ENCODE assay signal across 29 mouse cellular contexts in the genomic region with DNA sequence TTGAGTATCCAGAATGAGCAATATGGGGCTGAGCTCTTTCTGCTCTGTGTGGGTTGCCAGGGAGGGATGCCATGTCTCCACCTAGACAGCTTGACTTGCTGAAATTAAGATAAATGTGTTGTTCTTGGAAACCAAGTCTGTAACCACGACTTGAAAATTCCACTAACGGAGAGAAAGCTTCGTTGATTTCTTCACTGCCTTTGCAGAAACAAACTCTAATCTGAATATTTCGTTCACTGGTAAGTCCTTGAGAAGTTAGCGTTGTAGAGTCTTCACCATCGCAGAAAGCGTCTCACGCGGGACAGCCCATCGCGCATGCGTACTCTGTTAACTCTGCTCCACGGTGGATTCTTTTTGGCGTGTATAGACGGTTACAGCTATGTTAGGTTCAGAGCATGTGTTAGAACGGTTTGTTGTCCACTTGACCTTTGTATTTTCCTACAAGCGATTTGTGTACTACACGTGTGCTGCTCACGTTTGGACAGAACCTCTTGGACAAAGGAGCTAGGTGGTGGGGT. TPM values are rescaled to one million over a fixed set of nuclear protein-coding genes. Genes with fewer than 3 reads are reported as not detected.
DNase-seq lines count a peak whose midpoint lies in the region; ATAC-seq and TF ChIP-seq lines count a peak whose summit lies in the region.
"Had no signal": no experiment of that assay in that cellular context is flagged by ENCODE, and none has a peak within 500 bp of the region (broad histone marks: within the 10 kb centered on the region; RNA-seq: fewer than 3 reads in every experiment).

No protein-coding gene starts in this region.

- no peak for TF ChIP-seq CTCF in testis, adult 2 months (IDR thresholded peaks at IDR 0.05; ENCODE audit: control insufficient read depth, insufficient read depth, insufficient replicate concordance, low read depth, low read length)

- H3K36me3 ChIP-seq in testis, adult 2 months (ENCODE audit: control insufficient read depth, insufficient read depth, low read length) = no peaks in the 10 kb centered on the region
- H3K36me3 ChIP-seq in heart, embryonic 10.5 days = no peaks in the 10 kb centered on the region
- H3K36me3 ChIP-seq: embryonic facial prominence, embryonic 15.5 days; forebrain, embryonic 10.5 days; hindbrain, embryonic 12.5 days; limb, embryonic 12.5 days; lung, embryonic 15.5 days had no signal

- WGBS in heart, embryonic 10.5 days = 83% methylated on average over 19 of the region's 19 CpGs

- peak overlapping the region; percentile 44; the same call in 1 of the 2 replicates for H3K27ac ChIP-seq in testis, adult 2 months (ENCODE audit: control insufficient read depth, insufficient read depth, low read depth, low read length)
- no peak overlapping the region for H3K27ac ChIP-seq in heart, embryonic 10.5 days
- H3K27ac ChIP-seq: embryonic facial prominence, embryonic 15.5 days; forebrain, embryonic 10.5 days; heart, adult 2 months; hindbrain, embryonic 12.5 days; limb, embryonic 12.5 days; liver, embryonic 14.5 days; lung, embryonic 15.5 days had no signal

- H3K4me3 ChIP-seq in testis, adult 2 months (ENCODE audit: control insufficient read depth, low read depth, low read length) = peak overlapping the region; percentile 58
- no peak overlapping the region for H3K4me3 ChIP-seq in heart, embryonic 10.5 days
- H3K4me3 ChIP-seq: embryonic facial prominence, embryonic 15.5 days; forebrain, embryonic 10.5 days; heart, adult 2 months; hindbrain, embryonic 12.5 days; limb, embryonic 12.5 days; lung, embryonic 15.5 days had no signal

- no peaks in the 10 kb centered on the region for H3K27me3 ChIP-seq in testis, adult 2 months (ENCODE audit: control insufficient read depth, insufficient read depth, low read length)
- H3K27me3 ChIP-seq in heart, embryonic 10.5 days (ENCODE audit: insufficient read depth, poor library complexity, severe bottlenecking) = peaks cover 44% of the 10 kb centered on the region
- H3K27me3 ChIP-seq: embryonic facial prominence, embryonic 15.5 days; Patski had no signal

- peaks cover 7% of the 10 kb centered on the region for H3K4me1 ChIP-seq in testis, adult 2 months (ENCODE audit: control insufficient read depth, insufficient read depth, low read length)
- peaks cover 14% of the 10 kb centered on the region for H3K4me1 ChIP-seq in heart, embryonic 10.5 days

- ATAC-seq in frontal cortex, adult (ENCODE audit: low TSS enrichment) = peak; percentile 65
- ATAC-seq: activated CD4-positive, CD25-positive, alpha-beta regulatory T cell, adult 4 months; Patski had no signal

- TF ChIP-seq POLR2A in testis, adult 2 months (IDR thresholded peaks at IDR 0.05; ENCODE audit: control insufficient read depth, low read depth, low read length) = peak; percentile 57; the same call in 1 of the 2 replicates

- no peaks in the 10 kb centered on the region for H3K9me3 ChIP-seq in heart, embryonic 10.5 days
- H3K9me3 ChIP-seq: embryonic facial prominence, embryonic 15.5 days; forebrain, embryonic 10.5 days; hindbrain, embryonic 12.5 days; limb, embryonic 12.5 days; lung, embryonic 15.5 days had no signal

- DNase-seq in frontal cortex, postnatal 25 days (ENCODE audit: low spot score in 2 of 2) = no peak
- DNase-seq in testis, postnatal 14 days (ENCODE audit: low spot score) = no peak
- peak; percentile 49 for DNase-seq in brain, adult 2 months (ENCODE audit: low read depth, low spot score)
- peak; percentile 48 to 67 for DNase-seq in thymus, postnatal 36 days
- no peak for DNase-seq in heart, adult 9 months (ENCODE audit: low spot score in 2 of 2)
- DNase-seq in heart, embryonic 10.5 days (ENCODE audit: low spot score) = no peak
- DNase-seq: adrenal gland, postnatal 14 days; cerebellum, adult 18-20 months; cerebellum, postnatal 25 days; gastrocnemius, postnatal 10 days; heart, adult 2 months; heart, postnatal 14 days; kidney, adult 9 months; kidney, postnatal 36 days; layer of hippocampus, adult 9-11 months; lung, postnatal 4 days; retina, postnatal 1 day had no signal

RNA-seq across cellular contexts. Expression of gene Fam169b, which starts 6.8 kb away (rescaled TPM):
- 0.63 and 0.78 TPM in 2 replicates for polyA plus RNA-seq in testis, adult 2 months (2012; rRNA removed)
- 0.19 and 0.28 TPM in 2 replicates for polyA plus RNA-seq in heart, embryonic 10.5 days (2016; fragmentation: Nextera tagmentation; extraction: Ambion mirVana)

RNA-seq across cellular contexts. Expression of gene Pgpep1l, which starts 16.4 kb away (rescaled TPM):
- 0.11 and 0.51 TPM in 2 replicates for polyA plus RNA-seq in testis, adult 2 months (2012; rRNA removed)
- not detected in 2 replicates for polyA plus RNA-seq in heart, embryonic 10.5 days (2016; fragmentation: Nextera tagmentation; extraction: Ambion mirVana)
- polyA plus RNA-seq: embryonic facial prominence, embryonic 15.5 days; forebrain, embryonic 10.5 days; hindbrain, embryonic 12.5 days; intestine, embryonic 14.5 days; limb, embryonic 12.5 days; liver, embryonic 14.5 days; lung, embryonic 15.5 days; neural tube, embryonic 11.5 days; Patski had no signal

Comparison
In these comparisons a context has a peak if more than half of its experiments do, and no peak if none do; other contexts are left out.
1. DNase-seq: peak in brain, adult 2 months (single experiment) and thymus, postnatal 36 days (2 of 2); none in frontal cortex, postnatal 25 days (0 of 2), testis, postnatal 14 days (single experiment), heart, adult 9 months (0 of 2) and heart, embryonic 10.5 days (single experiment).